Mouse (Mus musculus): ENCODE results near the gene Col4a2.
A peak's percentile ranks its signal among the peaks of the same experiment; 100 is the strongest.

DNA sequence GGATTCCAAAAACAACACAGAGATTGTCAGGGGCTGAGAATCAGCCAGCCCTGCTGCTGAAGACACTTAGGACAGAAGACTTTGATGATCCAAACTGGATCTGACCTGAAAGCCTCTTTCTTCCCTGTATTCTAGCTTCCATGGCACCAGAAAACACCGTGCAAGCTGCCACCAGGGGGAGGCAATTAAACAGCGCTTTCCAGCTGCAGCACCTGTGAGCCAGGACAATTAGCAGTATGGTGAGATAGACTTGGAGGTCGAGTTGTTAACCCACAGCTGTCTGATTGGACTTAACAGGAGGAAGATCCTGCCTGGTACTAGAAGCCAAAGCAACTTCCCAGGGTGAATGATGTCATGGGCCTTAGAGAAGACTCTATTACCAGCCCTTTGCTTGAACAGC, 156.5 kb downstream of the Col4a2 start:
- TF ChIP-seq CTCF (IDR thresholded peaks at IDR 0.05; ENCODE audit: extremely low read depth, insufficient read depth, low read length) (peak; percentile 56), POLR2A (IDR thresholded peaks at IDR 0.05; ENCODE audit: extremely low read depth, insufficient read depth, low read length) (no peak)
